ENCODE assay signal across 15 mouse cellular contexts in the genomic region with DNA sequence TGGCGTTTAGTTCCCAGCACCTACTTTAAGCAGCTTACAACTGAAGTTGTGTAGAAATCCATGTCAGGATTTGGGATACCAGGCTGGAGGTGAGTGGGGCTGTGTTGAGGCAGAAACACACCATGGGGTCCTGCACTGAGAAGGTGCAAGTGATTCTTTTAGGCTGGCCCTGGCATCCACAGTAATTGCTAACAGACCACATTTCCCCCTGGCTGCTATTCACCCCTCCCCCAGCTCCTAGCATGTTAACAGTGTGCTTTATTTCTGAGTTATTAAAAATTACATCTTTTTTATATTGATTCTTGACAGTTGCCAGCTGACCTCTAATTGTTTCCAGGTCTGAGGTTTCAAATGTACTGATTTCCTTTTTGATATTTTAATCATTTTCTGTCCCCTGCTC.
"Had no signal": no experiment of that assay in that cellular context is flagged by ENCODE, and none has a peak within 500 bp of the region (broad histone marks: within the 10 kb centered on the region; RNA-seq: fewer than 3 reads in every experiment).

No protein-coding gene starts in this region.

- H3K9ac ChIP-seq: liver, embryonic 14.5 days; midbrain, embryonic 15.5 days; neural tube, embryonic 12.5 days; stomach, embryonic 15.5 days had no signal

- H3K27ac ChIP-seq: liver, embryonic 14.5 days; midbrain, embryonic 15.5 days; neural tube, embryonic 12.5 days; stomach, embryonic 15.5 days had no signal

- H3K4me3 ChIP-seq: midbrain, embryonic 15.5 days; neural tube, embryonic 12.5 days; stomach, embryonic 15.5 days had no signal

- H3K27me3 ChIP-seq: midbrain, embryonic 15.5 days; neural tube, embryonic 12.5 days; stomach, embryonic 15.5 days had no signal

- H3K36me3 ChIP-seq: midbrain, embryonic 15.5 days; neural tube, embryonic 12.5 days; stomach, embryonic 15.5 days had no signal

- H3K9me3 ChIP-seq: midbrain, embryonic 15.5 days; neural tube, embryonic 12.5 days; stomach, embryonic 15.5 days had no signal

- H3K4me2 ChIP-seq: midbrain, embryonic 15.5 days; neural tube, embryonic 12.5 days; stomach, embryonic 15.5 days had no signal

- ATAC-seq: lung, postnatal 0 days; midbrain, embryonic 15.5 days had no signal

- DNase-seq: kidney, adult 8-10 months; kidney, postnatal 25 days; layer of hippocampus, adult 9-11 months; layer of hippocampus, postnatal 36 days; lung, adult 2 months; lung, postnatal 36 days; right cerebral cortex, postnatal 4 days; spleen, adult 18-20 months; thymus, adult 2 months; thymus, postnatal 25 days had no signal

- H3K4me1 ChIP-seq: midbrain, embryonic 15.5 days; neural tube, embryonic 12.5 days; stomach, embryonic 15.5 days had no signal
